Mouse (Mus musculus): Measurements from ENCODE around the gene Lif.

DNA sequence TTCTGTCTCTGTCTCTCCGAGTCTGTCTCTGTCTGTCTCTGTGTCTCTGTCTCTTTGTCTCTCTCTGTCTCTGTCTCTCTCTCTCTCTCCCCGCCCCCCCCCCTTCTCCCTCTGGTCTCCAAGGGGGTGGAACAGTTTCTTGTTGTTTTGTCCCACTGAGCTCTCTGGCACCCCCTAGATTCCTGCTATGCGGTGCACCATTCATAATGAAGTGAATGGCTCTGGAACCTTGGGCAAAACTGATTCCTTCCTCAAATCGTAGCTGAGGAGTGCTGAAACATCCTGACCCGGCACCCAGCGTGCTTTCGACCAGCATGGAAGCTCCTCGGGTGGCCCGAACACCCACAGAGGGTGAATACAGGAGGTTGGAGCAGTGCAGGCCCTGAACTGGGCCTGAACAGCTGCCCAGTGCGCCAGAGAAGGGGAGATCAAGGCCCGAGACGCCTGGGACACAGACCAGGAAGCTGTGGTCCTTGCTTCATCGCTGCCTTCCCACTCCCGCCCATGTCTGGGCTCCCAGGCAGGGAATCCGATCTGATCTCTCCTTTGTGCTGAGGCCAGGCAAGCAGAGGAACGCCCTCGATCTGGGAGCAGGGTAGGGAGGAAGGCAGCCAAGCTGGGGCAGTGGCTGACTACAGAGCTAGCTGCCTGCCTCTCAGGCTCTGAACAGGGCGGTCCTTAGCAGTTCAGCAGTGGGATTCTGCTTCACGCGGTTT is 13.5 kb downstream of the Lif start:
- TF ChIP-seq CTCF (IDR thresholded peaks at IDR 0.05; ENCODE audit: extremely low read depth, insufficient read depth, low read length) = peak; percentile 12; the same call in 1 of the 2 replicates
- no peak for TF ChIP-seq POLR2A (IDR thresholded peaks at IDR 0.05; ENCODE audit: extremely low read depth, insufficient read depth, low read length)

Data from cortical plate, adult 2 months (tissue).